Comparison of ENCODE assay signal across 8 mouse cellular contexts in genomic region chr10:122984531-122985251, GRCm38 (mm10).
A peak's percentile ranks its signal among the peaks of the same experiment; 100 is the strongest.
DNase-seq lines count a peak whose midpoint lies in the region; ATAC-seq lines count a peak whose summit lies in the region.

No protein-coding gene starts in this region.

- peaks cover 14% of the 10 kb centered on the region for H3K36me3 ChIP-seq in lung, embryonic 15.5 days
- H3K36me3 ChIP-seq in embryonic facial prominence, embryonic 10.5 days (replicated peaks), result peaks cover 35% of the 10 kb centered on the region
- peaks cover 10% of the 10 kb centered on the region for H3K36me3 ChIP-seq in intestine, embryonic 14.5 days (ENCODE audit: control insufficient read depth, insufficient read depth, low read length)
- H3K36me3 ChIP-seq in neural tube, embryonic 13.5 days, result peaks cover 15% of the 10 kb centered on the region

- H3K4me3 ChIP-seq in lung, embryonic 15.5 days, result peak overlapping the region; percentile 99
- peak overlapping the region; percentile 93 for H3K4me3 ChIP-seq in embryonic facial prominence, embryonic 10.5 days
- H3K4me3 ChIP-seq in intestine, embryonic 14.5 days (ENCODE audit: low read depth, low read length), result peak overlapping the region; percentile 93
- peak overlapping the region; percentile 93 for H3K4me3 ChIP-seq in neural tube, embryonic 13.5 days

- ATAC-seq in lung, embryonic 15.5 days (ENCODE audit: borderline replicate concordance, extremely low read depth, low FRiP score, low TSS enrichment), result no peak
- no peak for ATAC-seq in intestine, embryonic 14.5 days (replicated peaks; ENCODE audit: low FRiP score, low TSS enrichment, low read depth)
- no peak for ATAC-seq in neural tube, embryonic 13.5 days (ENCODE audit: low read depth)

- peaks cover 27% of the 10 kb centered on the region for H3K4me1 ChIP-seq in lung, embryonic 15.5 days
- H3K4me1 ChIP-seq in embryonic facial prominence, embryonic 10.5 days, result peaks cover 29% of the 10 kb centered on the region
- H3K4me1 ChIP-seq in intestine, embryonic 14.5 days (replicated peaks; ENCODE audit: control insufficient read depth, insufficient read depth, low read length), result peaks cover 21% of the 10 kb centered on the region; the same call in 1 of the 2 replicates
- H3K4me1 ChIP-seq in neural tube, embryonic 13.5 days (replicated peaks), result peaks cover 50% of the 10 kb centered on the region

- DNase-seq in lung, postnatal 10 days, result no peak
- no peak for DNase-seq in embryonic facial prominence, embryonic 10.5 days (ENCODE audit: low spot score)
- DNase-seq in intestine, embryonic 14.5 days (ENCODE audit: low spot score), result no peak
- no peak for DNase-seq in layer of hippocampus, postnatal 25 days (ENCODE audit: extremely low spot score in 1 of 2, low spot score in 1 of 2)
- DNase-seq in cerebellum, adult 9-11 months, result no peak
- DNase-seq in layer of hippocampus, postnatal 10 days (ENCODE audit: low spot score in 2 of 2), result no peak

- H3K4me2 ChIP-seq in lung, embryonic 15.5 days, result peak overlapping the region; percentile 59
- H3K4me2 ChIP-seq in intestine, embryonic 14.5 days (ENCODE audit: low read length), result peak overlapping the region; percentile 69
- peak overlapping the region; percentile 88 for H3K4me2 ChIP-seq in neural tube, embryonic 13.5 days

- peak overlapping the region; percentile 100 for H3K27ac ChIP-seq in lung, embryonic 15.5 days
- H3K27ac ChIP-seq in embryonic facial prominence, embryonic 10.5 days (replicated peaks), result peak overlapping the region; percentile 100
- peak overlapping the region; percentile 100 for H3K27ac ChIP-seq in intestine, embryonic 14.5 days (ENCODE audit: low read depth)
- peak overlapping the region; percentile 100 for H3K27ac ChIP-seq in neural tube, embryonic 13.5 days (replicated peaks)

- no peaks in the 10 kb centered on the region for H3K27me3 ChIP-seq in lung, embryonic 15.5 days
- H3K27me3 ChIP-seq in embryonic facial prominence, embryonic 10.5 days (replicated peaks; ENCODE audit: low read depth, poor library complexity, severe bottlenecking), result no peaks in the 10 kb centered on the region
- H3K27me3 ChIP-seq in intestine, embryonic 14.5 days (replicated peaks; ENCODE audit: control insufficient read depth, insufficient read depth, low read length), result no peaks in the 10 kb centered on the region
- H3K27me3 ChIP-seq in neural tube, embryonic 13.5 days, result no peaks in the 10 kb centered on the region

- H3K9me3 ChIP-seq in lung, embryonic 15.5 days, result no peaks in the 10 kb centered on the region
- peaks cover 6% of the 10 kb centered on the region for H3K9me3 ChIP-seq in embryonic facial prominence, embryonic 10.5 days
- no peaks in the 10 kb centered on the region for H3K9me3 ChIP-seq in intestine, embryonic 14.5 days (ENCODE audit: control insufficient read depth, low read length)
- no peaks in the 10 kb centered on the region for H3K9me3 ChIP-seq in neural tube, embryonic 13.5 days

- H3K9ac ChIP-seq in lung, embryonic 15.5 days, result peak overlapping the region; percentile 99
- H3K9ac ChIP-seq in intestine, embryonic 14.5 days (ENCODE audit: low read length), result peak overlapping the region; percentile 100
- peak overlapping the region; percentile 100 for H3K9ac ChIP-seq in neural tube, embryonic 13.5 days

- WGBS in lung, embryonic 15.5 days, result 1% methylated on average over 10 of the region's 10 CpGs
- WGBS in embryonic facial prominence, embryonic 10.5 days, result 7% methylated on average over 10 of the region's 10 CpGs
- 3% methylated on average over 10 of the region's 10 CpGs for WGBS in intestine, embryonic 14.5 days
- WGBS in neural tube, embryonic 13.5 days, result 2% methylated on average over 10 of the region's 10 CpGs
